Mouse (Mus musculus): ENCODE data around the gene Tax1bp1.

The Tax1bp1 gene

DNA sequence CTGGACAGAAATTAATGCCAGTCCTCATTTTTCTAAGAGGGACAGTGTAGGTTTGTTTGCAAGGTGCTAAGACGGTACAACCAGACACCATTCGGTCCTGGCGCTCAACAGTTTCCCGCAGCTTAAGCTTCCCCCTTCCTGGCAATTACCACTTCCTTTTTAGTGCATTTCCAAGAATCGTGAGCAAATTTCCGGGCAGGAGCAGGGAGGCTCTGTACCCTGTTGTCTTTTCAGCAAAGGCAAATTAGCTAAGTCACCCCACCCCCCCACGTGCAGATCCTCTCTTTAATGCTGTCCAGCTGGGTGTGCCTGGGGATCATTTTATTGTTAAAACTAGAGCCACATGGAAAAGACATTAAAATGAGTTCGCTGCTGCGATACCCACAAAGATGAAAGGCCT, 88.7 kb downstream of the Tax1bp1 start:
- no peak for DNase-seq

DNA sequence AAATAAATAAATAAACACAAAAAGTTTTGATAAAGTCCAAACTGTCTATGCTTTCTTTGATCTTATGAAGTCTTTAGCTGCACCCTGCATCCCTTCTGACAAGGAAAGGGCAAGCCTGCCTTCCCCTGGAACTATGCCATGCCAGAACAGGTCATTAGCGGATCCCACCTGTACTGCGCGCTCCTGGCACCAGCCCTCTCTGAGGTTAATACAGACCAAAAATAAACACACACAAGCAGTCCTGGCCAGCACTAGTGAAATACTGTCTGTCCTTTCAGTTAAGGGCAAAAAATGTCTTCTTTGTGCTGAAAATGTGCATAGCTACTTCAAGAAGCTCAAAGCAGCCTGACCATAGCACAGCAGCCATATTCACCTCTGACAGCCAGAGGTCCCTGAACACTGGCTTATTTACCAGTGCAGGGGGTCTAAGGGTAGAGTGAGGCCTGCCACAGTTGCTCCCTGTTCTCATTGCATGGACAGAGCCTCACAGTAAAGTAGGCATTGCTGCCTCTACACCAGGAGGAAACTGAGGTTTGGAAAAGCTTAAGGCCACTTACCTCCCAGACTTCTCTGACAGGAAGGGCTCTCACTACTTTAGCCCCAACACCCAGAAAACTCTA, 91.8 kb downstream of the Tax1bp1 start:
- DNase-seq: no peak
